ENCODE assay signal across 8 mouse cellular contexts in genomic region chr5:146705815-146706408, GRCm38 (mm10).
DNase-seq lines count a peak whose midpoint lies in the region; ATAC-seq and TF ChIP-seq lines count a peak whose summit lies in the region.

No protein-coding gene starts in this region.

- H3K27ac ChIP-seq in bone marrow, adult 2 months (ENCODE audit: control insufficient read depth, insufficient read depth, low read depth, low read length, poor library complexity) = no peak overlapping the region
- no peak overlapping the region for H3K27ac ChIP-seq in embryonic facial prominence, embryonic 14.5 days (replicated peaks; ENCODE audit: low read depth, low read length)
- no peak overlapping the region for H3K27ac ChIP-seq in kidney, embryonic 16.5 days (ENCODE audit: low read length)
- no peak overlapping the region for H3K27ac ChIP-seq in liver, embryonic 11.5 days (ENCODE audit: low read depth, low read length)
- H3K27ac ChIP-seq in stomach, embryonic 16.5 days (ENCODE audit: low read length) = no peak overlapping the region

- peak; percentile 78 for DNase-seq in CD4-positive helper T cell, adult 2 months (ENCODE audit: low read depth, low spot score)
- DNase-seq in embryonic facial prominence, embryonic 14.5 days (ENCODE audit: low spot score) = peak; percentile 83
- peak; percentile 30 to 78 for DNase-seq in heart, adult 9 months (ENCODE audit: low spot score in 2 of 2)
- peak; percentile 87 for DNase-seq in liver, embryonic 11.5 days (ENCODE audit: low spot score)
- DNase-seq in natural killer cell, adult 2 months (ENCODE audit: low spot score in 2 of 2) = peak; percentile 74 to 84

- no peak for TF ChIP-seq POLR2A in bone marrow, adult 2 months (IDR thresholded peaks at IDR 0.05; ENCODE audit: borderline replicate concordance, control insufficient read depth, low read depth, low read length)

- TF ChIP-seq CTCF in bone marrow, adult 2 months (IDR thresholded peaks at IDR 0.05; ENCODE audit: control insufficient read depth, insufficient read depth, low read length) = peak; percentile 79

- 14% methylated on average over 12 of the region's 12 CpGs for WGBS in bone marrow, adult 2 months
- WGBS in embryonic facial prominence, embryonic 14.5 days = 9% methylated on average over 12 of the region's 12 CpGs
- 11% methylated on average over 12 of the region's 12 CpGs for WGBS in kidney, embryonic 16.5 days
- WGBS in liver, embryonic 11.5 days = 10% methylated on average over 12 of the region's 12 CpGs
- 7% methylated on average over 12 of the region's 12 CpGs for WGBS in stomach, embryonic 16.5 days

- no peaks in the 10 kb centered on the region; the same call in 1 of the 2 replicates for H3K4me1 ChIP-seq in bone marrow, adult 2 months (ENCODE audit: control insufficient read depth, insufficient read depth, low read length)
- H3K4me1 ChIP-seq in embryonic facial prominence, embryonic 14.5 days (ENCODE audit: control insufficient read depth, insufficient read depth, low read length) = no peaks in the 10 kb centered on the region
- H3K4me1 ChIP-seq in kidney, embryonic 16.5 days (ENCODE audit: insufficient read depth, low read length) = peaks cover 2% of the 10 kb centered on the region
- peaks cover 14% of the 10 kb centered on the region; the same call in 1 of the 2 replicates for H3K4me1 ChIP-seq in liver, embryonic 11.5 days (replicated peaks; ENCODE audit: control insufficient read depth, insufficient read depth, low read length)
- H3K4me1 ChIP-seq in stomach, embryonic 16.5 days (ENCODE audit: control insufficient read depth, insufficient read depth, low read length) = no peaks in the 10 kb centered on the region; the same call in 1 of the 2 replicates

- no peak overlapping the region for H3K9ac ChIP-seq in embryonic facial prominence, embryonic 14.5 days (ENCODE audit: low read depth, low read length)
- no peak overlapping the region for H3K9ac ChIP-seq in kidney, embryonic 16.5 days (replicated peaks; ENCODE audit: low read length)
- H3K9ac ChIP-seq in liver, embryonic 11.5 days (ENCODE audit: low read depth, low read length) = no peak overlapping the region
- H3K9ac ChIP-seq in stomach, embryonic 16.5 days (ENCODE audit: low read length) = peak overlapping the region; percentile 27; the same call in 1 of the 2 replicates

- peaks cover 4% of the 10 kb centered on the region; the same call in 1 of the 2 replicates for H3K9me3 ChIP-seq in embryonic facial prominence, embryonic 14.5 days (ENCODE audit: control insufficient read depth, low read length)
- no peaks in the 10 kb centered on the region for H3K9me3 ChIP-seq in kidney, embryonic 16.5 days (ENCODE audit: low read length)
- H3K9me3 ChIP-seq in liver, embryonic 11.5 days (ENCODE audit: control insufficient read depth, low read length) = no peaks in the 10 kb centered on the region
- H3K9me3 ChIP-seq in stomach, embryonic 16.5 days (replicated peaks; ENCODE audit: control insufficient read depth, low read length) = peaks cover 3% of the 10 kb centered on the region; the same call in 1 of the 2 replicates

- no peaks in the 10 kb centered on the region for H3K27me3 ChIP-seq in embryonic facial prominence, embryonic 14.5 days (replicated peaks; ENCODE audit: control insufficient read depth, insufficient read depth, low read length)
- H3K27me3 ChIP-seq in kidney, embryonic 16.5 days (ENCODE audit: insufficient read depth, low read length) = no peaks in the 10 kb centered on the region
- no peaks in the 10 kb centered on the region for H3K27me3 ChIP-seq in liver, embryonic 11.5 days (replicated peaks; ENCODE audit: control insufficient read depth, insufficient read depth, low read length)
- no peaks in the 10 kb centered on the region for H3K27me3 ChIP-seq in stomach, embryonic 16.5 days (ENCODE audit: control insufficient read depth, insufficient read depth, low read length)

- no peak overlapping the region for H3K4me3 ChIP-seq in bone marrow, adult 2 months (replicated peaks; ENCODE audit: control insufficient read depth, low read depth, low read length)
- H3K4me3 ChIP-seq in embryonic facial prominence, embryonic 14.5 days (ENCODE audit: low read depth, low read length) = no peak overlapping the region
- H3K4me3 ChIP-seq in kidney, embryonic 16.5 days (ENCODE audit: low read length) = no peak overlapping the region
- no peak overlapping the region for H3K4me3 ChIP-seq in liver, embryonic 11.5 days (ENCODE audit: low read depth, low read length)
- no peak overlapping the region for H3K4me3 ChIP-seq in stomach, embryonic 16.5 days (replicated peaks; ENCODE audit: low read length)

- no peaks in the 10 kb centered on the region for H3K36me3 ChIP-seq in embryonic facial prominence, embryonic 14.5 days (ENCODE audit: control insufficient read depth, insufficient read depth, low read length)
- no peaks in the 10 kb centered on the region for H3K36me3 ChIP-seq in kidney, embryonic 16.5 days (ENCODE audit: insufficient read depth, low read length)
- H3K36me3 ChIP-seq in liver, embryonic 11.5 days (ENCODE audit: control insufficient read depth, insufficient read depth, low read length) = no peaks in the 10 kb centered on the region
- H3K36me3 ChIP-seq in stomach, embryonic 16.5 days (ENCODE audit: control insufficient read depth, insufficient read depth, low read length) = no peaks in the 10 kb centered on the region

- ATAC-seq in embryonic facial prominence, embryonic 14.5 days (ENCODE audit: low read depth) = peak; percentile 31; the same call in 1 of the 2 replicates
- ATAC-seq in kidney, embryonic 16.5 days (ENCODE audit: low FRiP score, low TSS enrichment) = peak; percentile 41
- ATAC-seq in liver, embryonic 11.5 days (replicated peaks; ENCODE audit: low FRiP score) = no peak
- no peak for ATAC-seq in stomach, embryonic 16.5 days (ENCODE audit: insufficient read depth, low FRiP score)

- H3K4me2 ChIP-seq in embryonic facial prominence, embryonic 14.5 days (ENCODE audit: low read depth, low read length) = peak overlapping the region; percentile 32
- 0 out of 2 replicates have a peak overlapping the region, but pooled peaks have one; percentile 9 for H3K4me2 ChIP-seq in kidney, embryonic 16.5 days (replicated peaks; ENCODE audit: low read depth, low read length)
- no peak overlapping the region for H3K4me2 ChIP-seq in liver, embryonic 11.5 days
- H3K4me2 ChIP-seq in stomach, embryonic 16.5 days (ENCODE audit: low read depth, low read length) = no peak overlapping the region

Comparison
In these comparisons a context has a peak if more than half of its experiments do, and no peak if none do; other contexts are left out.
1. ATAC-seq: peak in embryonic facial prominence, embryonic 14.5 days (single experiment) and kidney, embryonic 16.5 days (single experiment); none in liver, embryonic 11.5 days (single experiment) and stomach, embryonic 16.5 days (single experiment).
2. H3K4me2 ChIP-seq: peak in embryonic facial prominence, embryonic 14.5 days (single experiment) and kidney, embryonic 16.5 days (single experiment); none in liver, embryonic 11.5 days (single experiment) and stomach, embryonic 16.5 days (single experiment).
3. Peak in every context shown above with its lines, with median percentiles within 50 percentile points of each other: DNase-seq.